Mouse (Mus musculus): Measurements from ENCODE around the gene Agrp. TPM values are rescaled to one million over a fixed set of nuclear protein-coding genes. Genes with fewer than 3 reads are reported as not detected.
A peak's percentile ranks its signal among the peaks of the same experiment; 100 is the strongest.

Gene Agrp
- total RNA-seq, 1 experiment from 2014 or later = not detected

- ATAC-seq (replicated peaks; ENCODE audit: low read depth, poor library complexity, severe bottlenecking) = no peak
Observed at GRCm38 (mm10) chr8:105623679-105624245, 13.4 kb downstream of the Agrp start.

GRCm38 (mm10) chr8:105623118-105623517, 14.1 kb downstream of the Agrp start:
- ATAC-seq (replicated peaks; ENCODE audit: low read depth, poor library complexity, severe bottlenecking) = peak; percentile 39

GRCm38 (mm10) chr8:105622421-105622920, 14.7 kb downstream of the Agrp start:
- peak; percentile 78 for ATAC-seq (replicated peaks; ENCODE audit: low read depth, poor library complexity, severe bottlenecking)

GRCm38 (mm10) chr8:105621841-105622240, 15.4 kb downstream of the Agrp start:
- ATAC-seq (replicated peaks; ENCODE audit: low read depth, poor library complexity, severe bottlenecking) = no peak

GRCm38 (mm10) chr8:105620946-105621720, 16.1 kb downstream of the Agrp start:
- ATAC-seq (replicated peaks; ENCODE audit: low read depth, poor library complexity, severe bottlenecking) = no peak

- ATAC-seq (replicated peaks; ENCODE audit: low read depth, poor library complexity, severe bottlenecking) = no peak
Observed at GRCm38 (mm10) chr8:105620211-105620610, 17.0 kb downstream of the Agrp start.

GRCm38 (mm10) chr8:105618892-105619591, 18.2 kb downstream of the Agrp start:
- ATAC-seq (replicated peaks; ENCODE audit: low read depth, poor library complexity, severe bottlenecking) = no peak

- ATAC-seq (replicated peaks; ENCODE audit: low read depth, poor library complexity, severe bottlenecking) = no peak
Observed at GRCm38 (mm10) chr8:105618279-105618634, 18.9 kb downstream of the Agrp start.

GRCm38 (mm10) chr8:105617451-105618278, 19.5 kb downstream of the Agrp start:
- ATAC-seq (replicated peaks; ENCODE audit: low read depth, poor library complexity, severe bottlenecking) = peak; percentile 18; the same call in 1 of the 2 replicates

- ATAC-seq (replicated peaks; ENCODE audit: low read depth, poor library complexity, severe bottlenecking) = no peak
Observed at GRCm38 (mm10) chr8:105615942-105616341, 21.3 kb downstream of the Agrp start.

GRCm38 (mm10) chr8:105613830-105614511, 23.2 kb downstream of the Agrp start:
- ATAC-seq (replicated peaks; ENCODE audit: low read depth, poor library complexity, severe bottlenecking) = peak; percentile 6

- no peak for ATAC-seq (replicated peaks; ENCODE audit: low read depth, poor library complexity, severe bottlenecking)
Observed at GRCm38 (mm10) chr8:105613037-105613436, 24.2 kb downstream of the Agrp start.

GRCm38 (mm10) chr8:105611836-105612235, 25.4 kb downstream of the Agrp start:
- no peak for ATAC-seq (replicated peaks; ENCODE audit: low read depth, poor library complexity, severe bottlenecking)

- no peak for ATAC-seq (replicated peaks; ENCODE audit: low read depth, poor library complexity, severe bottlenecking)
Observed at GRCm38 (mm10) chr8:105609771-105610170, 27.4 kb downstream of the Agrp start.

- ATAC-seq (replicated peaks; ENCODE audit: low read depth, poor library complexity, severe bottlenecking) = peak; percentile 60
Observed at GRCm38 (mm10) chr8:105609355-105609754, 27.8 kb downstream of the Agrp start.

- ATAC-seq (replicated peaks; ENCODE audit: low read depth, poor library complexity, severe bottlenecking) = no peak
Observed at GRCm38 (mm10) chr8:105607684-105608083, 29.5 kb downstream of the Agrp start.

GRCm38 (mm10) chr8:105607062-105607461, 30.1 kb downstream of the Agrp start:
- ATAC-seq (replicated peaks; ENCODE audit: low read depth, poor library complexity, severe bottlenecking) = no peak

GRCm38 (mm10) chr8:105606189-105607023, 30.8 kb downstream of the Agrp start:
- peak; percentile 30 for ATAC-seq (replicated peaks; ENCODE audit: low read depth, poor library complexity, severe bottlenecking)
